Mouse (Mus musculus) limb, embryonic 15.5 days (tissue): ENCODE results near the gene Fgd5. TPM values are rescaled to one million over a fixed set of nuclear protein-coding genes. Genes with fewer than 3 reads are reported as not detected.

Source experiments
- ATAC-seq: fragments of 200-750 bp; cut with Nextera tagmentation; 2 replicates; pipeline ENCODE4 v1.8.0; 2017; ENCODE audit warnings: low read depth, moderate TSS enrichment; ENCODE audit not compliant: insufficient number of reproducible peaks, low FRiP score, low TSS enrichment
- H3K27ac ChIP-seq: fragments of 300-500 bp; sonication (generic); 2 replicates; pipeline ENCODE4 v1.5.1; 2015; ENCODE audit warnings: moderate library complexity, mild to moderate bottlenecking, inconsistent platforms
- H3K27me3 ChIP-seq: fragments of 300-500 bp; sonication (generic); 2 replicates; pipeline ENCODE4 v1.6.1; 2015; ENCODE audit warnings: inconsistent platforms
- H3K36me3 ChIP-seq: fragments of 300-500 bp; sonication (generic); 2 replicates; pipeline ENCODE4 v1.6.1; 2015; ENCODE audit warnings: inconsistent platforms
- H3K4me1 ChIP-seq: fragments of 300-500 bp; sonication (generic); 2 replicates; pipeline ENCODE4 v1.6.1; 2015; ENCODE audit warnings: inconsistent platforms
- H3K4me2 ChIP-seq: fragments of 300-500 bp; sonication (generic); 2 replicates; pipeline ENCODE4 v1.6.1; 2015; ENCODE audit warnings: mild to moderate bottlenecking, inconsistent platforms
- H3K4me3 ChIP-seq: fragments of 300-500 bp; sonication (generic); 2 replicates; pipeline ENCODE4 v1.5.1; 2015; ENCODE audit warnings: mild to moderate bottlenecking, inconsistent platforms
- H3K9ac ChIP-seq: fragments of 300-500 bp; sonication (generic); 2 replicates; pipeline ENCODE4 v1.6.1; 2015; ENCODE audit warnings: inconsistent platforms
- H3K9me3 ChIP-seq: fragments of 300-500 bp; sonication (generic); 2 replicates; pipeline ENCODE4 v1.6.1; 2016; ENCODE audit warnings: inconsistent platforms
- WGBS: fragments of 180-500 bp; shearing (Covaris S2); methylation state at CpG from one replicate; pipeline ENCODE4 v1.1.7; 2015; 5-methylcytosine and 5-hydroxymethylcytosine counted together
- polyA plus RNA-seq: library from polyadenylated mRNA; unstranded; fragments of >200 nt; fragmentation: Nextera tagmentation; extraction: Ambion mirVana; gene quantifications from 2 replicates; pipeline ENCODE4 v1.2.1, GENCODE M21; 2015

Fgd5 gene
- polyA plus RNA-seq, 1 experiment from 2014 or later = 10.3 TPM

DNA sequence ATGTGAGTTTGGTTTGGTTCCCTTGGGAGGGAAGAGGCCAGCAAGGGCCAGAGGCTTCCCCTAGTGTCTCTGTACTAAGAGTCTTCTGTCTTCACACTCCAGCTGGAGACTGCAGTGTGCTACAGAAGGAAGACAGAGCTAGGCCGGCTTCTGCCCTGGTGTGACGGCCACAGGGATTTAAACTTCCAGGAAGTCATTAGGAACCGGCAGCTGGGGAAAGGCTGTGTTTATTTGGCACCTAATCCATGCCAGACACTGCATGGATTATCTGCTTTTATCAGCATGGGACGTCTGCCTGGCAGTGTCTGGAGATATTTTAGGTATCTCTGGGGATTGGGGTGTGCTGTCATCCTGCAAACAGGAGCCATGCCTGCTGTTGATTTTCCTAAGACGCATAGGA lies 57.7 kb downstream of the Fgd5 start:
- H3K27ac ChIP-seq = no peak overlapping the region
- no peak overlapping the region for H3K4me3 ChIP-seq
- H3K4me2 ChIP-seq = no peak overlapping the region
- no peak overlapping the region for H3K9ac ChIP-seq
- WGBS = 26% methylated on average over 5 of the region's 5 CpGs
- H3K27me3 ChIP-seq = no peaks in the 10 kb centered on the region
- no peaks in the 10 kb centered on the region for H3K9me3 ChIP-seq
- no peaks in the 10 kb centered on the region for H3K36me3 ChIP-seq
- peaks cover 11% of the 10 kb centered on the region for H3K4me1 ChIP-seq
- ATAC-seq = no peak

DNA sequence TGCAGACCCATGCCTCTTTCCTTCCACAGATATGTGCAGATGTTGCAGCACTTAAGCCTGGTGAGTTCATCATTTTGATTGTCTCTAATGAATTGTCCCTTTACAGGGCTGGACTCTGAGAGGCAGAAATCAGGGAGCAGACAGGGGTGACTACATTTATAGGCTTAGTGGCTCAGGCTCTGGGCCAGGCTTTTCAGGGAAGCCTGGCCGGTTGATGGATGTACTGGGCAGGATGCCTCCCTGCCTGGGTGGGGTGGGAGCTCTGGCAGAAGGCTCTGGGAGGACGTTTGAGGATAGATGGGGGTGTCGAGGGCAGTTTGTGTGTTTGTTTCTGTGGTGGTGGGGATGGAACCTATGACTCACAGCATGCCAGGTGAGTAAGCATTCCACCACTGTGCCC lies 59.5 kb downstream of the Fgd5 start:
- no peaks in the 10 kb centered on the region for H3K36me3 ChIP-seq
- no peak for ATAC-seq
- no peak overlapping the region for H3K4me2 ChIP-seq
- H3K27ac ChIP-seq = no peak overlapping the region
- no peaks in the 10 kb centered on the region for H3K9me3 ChIP-seq
- H3K27me3 ChIP-seq = no peaks in the 10 kb centered on the region
- H3K4me1 ChIP-seq = peaks cover 19% of the 10 kb centered on the region
- no peak overlapping the region for H3K4me3 ChIP-seq
- H3K9ac ChIP-seq = no peak overlapping the region
- 38% methylated on average over 3 of the region's 3 CpGs for WGBS

GRCm38 (mm10) chr6:92041271-92041670 lies 62.6 kb downstream of the Fgd5 start:
- no peak overlapping the region for H3K4me3 ChIP-seq
- WGBS = 68% methylated on average over 5 of the region's 5 CpGs
- no peak overlapping the region for H3K4me2 ChIP-seq
- no peaks in the 10 kb centered on the region for H3K9me3 ChIP-seq
- ATAC-seq = no peak
- H3K36me3 ChIP-seq = no peaks in the 10 kb centered on the region
- no peak overlapping the region for H3K9ac ChIP-seq
- H3K4me1 ChIP-seq = peaks cover 8% of the 10 kb centered on the region
- H3K27ac ChIP-seq = no peak overlapping the region
- no peaks in the 10 kb centered on the region for H3K27me3 ChIP-seq

- Histone ChIP-seq H3K4me1 (peaks cover 8% of the 10 kb centered on the region), H3K36me3 (no peaks in the 10 kb centered on the region), H3K27me3 (no peaks in the 10 kb centered on the region), H3K9ac (no peak overlapping the region), H3K4me2 (no peak overlapping the region), H3K27ac (no peak overlapping the region), H3K9me3 (no peaks in the 10 kb centered on the region), H3K4me3 (no peak overlapping the region)
- 85% methylated on average over 3 of the region's 4 CpGs for WGBS
- ATAC-seq = no peak
Measured at GRCm38 (mm10) chr6:92042055-92042454, 63.4 kb downstream of the Fgd5 start.

DNA sequence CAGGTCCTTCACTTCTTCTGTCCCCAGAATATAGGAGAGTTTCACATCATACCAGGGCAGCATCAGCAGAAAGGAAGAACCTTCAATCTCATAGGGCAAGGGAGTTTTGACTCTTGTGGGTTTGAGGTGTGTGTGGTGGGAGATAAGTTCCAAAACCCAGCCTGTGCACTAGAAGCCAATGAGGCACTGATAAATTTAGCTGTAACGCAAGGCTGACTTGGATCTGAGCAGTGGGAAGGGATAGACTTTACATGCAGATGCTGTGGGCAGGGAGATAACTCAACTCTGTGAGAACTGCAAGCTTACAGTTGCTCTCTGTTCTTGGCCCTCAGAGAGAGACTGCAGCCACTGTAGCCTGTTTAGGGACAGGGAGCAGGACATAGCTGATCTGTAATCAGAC lies 64.2 kb downstream of the Fgd5 start:
- H3K36me3 ChIP-seq = no peaks in the 10 kb centered on the region
- H3K4me3 ChIP-seq = no peak overlapping the region
- H3K4me2 ChIP-seq = no peak overlapping the region
- no peak for ATAC-seq
- H3K27ac ChIP-seq = no peak overlapping the region
- WGBS = 81% methylated on average over 1 of the region's 1 CpGs
- no peak overlapping the region for H3K9ac ChIP-seq
- H3K4me1 ChIP-seq = peaks cover 8% of the 10 kb centered on the region
- H3K9me3 ChIP-seq = no peaks in the 10 kb centered on the region
- H3K27me3 ChIP-seq = no peaks in the 10 kb centered on the region

DNA sequence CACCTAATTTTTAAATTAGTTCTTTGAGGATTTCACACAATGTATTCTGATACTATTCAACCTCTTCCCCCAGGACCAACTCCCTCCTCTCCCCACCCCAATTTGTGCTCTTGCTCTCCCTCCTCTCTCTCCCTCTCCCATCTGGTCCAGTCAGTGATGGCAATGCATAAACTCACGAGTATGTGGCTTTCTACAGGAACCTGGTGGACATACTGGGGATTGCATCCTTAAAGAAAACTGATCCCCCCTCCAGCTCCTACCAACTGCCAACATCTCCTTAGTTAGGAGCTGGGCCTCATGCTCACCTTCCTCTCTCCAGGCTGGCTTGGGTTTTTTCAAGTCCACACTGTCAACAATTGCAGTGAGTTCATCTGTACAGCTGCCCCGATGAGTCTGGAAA lies 79.1 kb downstream of the Fgd5 start:
- H3K4me1 ChIP-seq = 0 out of 2 replicates have a peak, but pooled peaks cover 13% of the 10 kb centered on the region
- no peak overlapping the region for H3K4me3 ChIP-seq
- no peaks in the 10 kb centered on the region for H3K36me3 ChIP-seq
- ATAC-seq = no peak
- H3K9ac ChIP-seq = no peak overlapping the region
- WGBS = 61% methylated on average over 2 of the region's 2 CpGs
- no peak overlapping the region for H3K27ac ChIP-seq
- H3K9me3 ChIP-seq = no peaks in the 10 kb centered on the region
- no peak overlapping the region for H3K4me2 ChIP-seq
- no peaks in the 10 kb centered on the region for H3K27me3 ChIP-seq

DNA sequence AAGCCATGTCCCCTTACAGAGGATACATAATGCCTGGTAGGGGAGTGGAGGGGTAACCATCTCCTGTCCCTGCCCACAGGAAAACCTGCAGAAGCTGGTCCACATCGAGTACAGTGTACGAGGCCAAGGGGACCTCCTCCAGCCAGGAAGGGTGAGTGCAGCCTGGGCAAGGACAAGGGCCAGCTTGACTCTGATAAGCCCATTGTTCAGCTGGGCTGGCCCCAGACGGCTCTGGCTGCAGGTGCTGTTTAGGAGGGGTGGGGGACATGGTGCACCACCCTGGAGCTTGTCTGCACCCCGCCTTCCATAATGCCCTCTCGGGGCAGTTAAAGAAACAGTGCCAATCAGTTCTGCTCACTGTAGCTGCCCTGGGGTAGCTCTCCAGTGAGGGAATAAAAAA lies 83.0 kb downstream of the Fgd5 start:
- Histone ChIP-seq H3K9me3 (no peaks in the 10 kb centered on the region), H3K9ac (no peak overlapping the region), H3K27ac (0 out of 2 replicates have a peak overlapping the region, but pooled peaks have one; percentile 17), H3K4me3 (no peak overlapping the region), H3K4me2 (no peak overlapping the region), H3K4me1 (0 out of 2 replicates have a peak, but pooled peaks cover 21% of the 10 kb centered on the region), H3K36me3 (no peaks in the 10 kb centered on the region), H3K27me3 (no peaks in the 10 kb centered on the region)
- ATAC-seq = no peak
- 41% methylated on average over 5 of the region's 5 CpGs for WGBS

GRCm38 (mm10) chr6:92063452-92063851 lies 84.8 kb downstream of the Fgd5 start:
- Histone ChIP-seq H3K27me3 (no peaks in the 10 kb centered on the region), H3K9ac (no peak overlapping the region), H3K4me2 (no peak overlapping the region), H3K27ac (no peak overlapping the region), H3K4me1 (peaks cover 28% of the 10 kb centered on the region), H3K36me3 (no peaks in the 10 kb centered on the region), H3K9me3 (no peaks in the 10 kb centered on the region), H3K4me3 (no peak overlapping the region)
- WGBS = 63% methylated on average over 2 of the region's 2 CpGs
- ATAC-seq = no peak

DNA sequence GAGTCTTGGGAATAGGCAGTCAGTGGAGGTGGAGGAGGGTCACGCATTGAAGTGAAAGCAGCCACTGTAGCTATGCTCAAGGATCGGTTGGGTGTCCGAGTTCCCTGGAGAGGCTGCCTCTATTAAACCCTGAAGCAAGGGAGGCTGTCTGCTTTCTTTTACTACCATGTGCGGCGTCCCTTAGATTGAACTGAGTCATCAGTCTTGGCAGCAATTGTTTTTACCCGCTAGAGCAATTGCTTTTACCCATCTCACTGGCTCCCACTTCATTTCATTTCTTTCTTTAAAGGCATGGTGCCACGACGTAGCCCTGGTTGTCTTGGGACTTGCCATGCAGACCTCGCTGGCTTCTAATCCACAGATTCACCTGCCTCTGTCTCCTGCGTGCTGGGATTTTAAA lies 85.4 kb downstream of the Fgd5 start:
- no peak overlapping the region for H3K4me2 ChIP-seq
- no peaks in the 10 kb centered on the region for H3K36me3 ChIP-seq
- ATAC-seq = no peak
- H3K4me3 ChIP-seq = no peak overlapping the region
- no peaks in the 10 kb centered on the region for H3K27me3 ChIP-seq
- no peak overlapping the region for H3K9ac ChIP-seq
- H3K9me3 ChIP-seq = no peaks in the 10 kb centered on the region
- no peak overlapping the region for H3K27ac ChIP-seq
- peaks cover 28% of the 10 kb centered on the region for H3K4me1 ChIP-seq
- 63% methylated on average over 10 of the region's 10 CpGs for WGBS

GRCm38 (mm10) chr6:92065721-92066496 lies 87.2 kb downstream of the Fgd5 start:
- Histone ChIP-seq H3K9ac (no peak overlapping the region), H3K4me3 (no peak overlapping the region), H3K4me1 (peaks cover 28% of the 10 kb centered on the region), H3K27me3 (no peaks in the 10 kb centered on the region), H3K36me3 (no peaks in the 10 kb centered on the region), H3K27ac (no peak overlapping the region), H3K4me2 (no peak overlapping the region), H3K9me3 (no peaks in the 10 kb centered on the region)
- ATAC-seq = no peak
- 53% methylated on average over 12 of the region's 12 CpGs for WGBS

GRCm38 (mm10) chr6:92067146-92067790 lies 88.6 kb downstream of the Fgd5 start:
- H3K4me2 ChIP-seq = no peak overlapping the region
- H3K27me3 ChIP-seq = no peaks in the 10 kb centered on the region
- peak; percentile 45; the same call in 1 of the 2 replicates for ATAC-seq
- H3K4me3 ChIP-seq = no peak overlapping the region
- H3K36me3 ChIP-seq = no peaks in the 10 kb centered on the region
- WGBS = 31% methylated on average over 16 of the region's 16 CpGs
- peaks cover 20% of the 10 kb centered on the region for H3K4me1 ChIP-seq
- no peak overlapping the region for H3K27ac ChIP-seq
- no peak overlapping the region for H3K9ac ChIP-seq
- H3K9me3 ChIP-seq = no peaks in the 10 kb centered on the region

DNA sequence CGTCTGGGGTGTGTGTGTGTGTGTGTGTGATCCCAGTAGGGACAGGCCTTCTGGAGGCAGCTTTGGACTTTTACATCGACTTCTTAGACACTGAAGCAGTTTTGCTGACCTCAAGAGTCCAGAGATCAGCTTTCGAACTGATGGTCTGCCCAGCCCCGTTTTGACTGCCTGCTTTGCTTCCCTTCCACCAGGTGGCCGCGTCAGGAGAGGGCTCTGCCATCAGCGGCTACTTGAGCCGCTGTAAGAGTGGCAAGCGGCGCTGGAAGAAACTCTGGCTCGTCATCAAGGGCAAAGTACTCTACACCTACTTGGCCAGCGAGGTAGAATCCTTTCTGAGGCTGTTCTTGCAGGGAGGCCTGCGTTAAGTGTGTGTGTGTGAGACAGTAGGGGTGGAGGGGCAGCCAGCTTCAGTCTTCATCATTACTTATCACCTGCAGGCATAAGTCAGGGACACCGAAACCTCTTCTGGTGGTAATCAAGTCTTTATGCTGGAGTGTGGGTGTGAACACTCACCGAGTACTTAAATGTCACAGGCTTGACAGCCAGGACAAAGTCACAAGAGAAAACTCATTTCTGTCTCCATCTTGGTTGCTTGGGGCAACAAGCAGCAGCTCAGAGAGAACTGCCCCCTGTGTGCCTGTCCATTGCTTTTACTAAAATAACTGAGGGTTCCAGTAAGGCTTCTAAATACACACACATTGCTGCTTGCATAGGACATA lies 92.6 kb downstream of the Fgd5 start:
- Histone ChIP-seq H3K36me3 (no peaks in the 10 kb centered on the region), H3K27ac (no peak overlapping the region), H3K27me3 (no peaks in the 10 kb centered on the region), H3K4me3 (no peak overlapping the region), H3K4me1 (peaks cover 7% of the 10 kb centered on the region), H3K9me3 (no peaks in the 10 kb centered on the region), H3K4me2 (no peak overlapping the region), H3K9ac (no peak overlapping the region)
- no peak for ATAC-seq
- 39% methylated on average over 15 of the region's 15 CpGs for WGBS
